Mouse (Mus musculus) limb, embryonic 12.5 days (tissue): ENCODE data around the gene Slc5a5. TPM values are rescaled to one million over a fixed set of nuclear protein-coding genes. Genes with fewer than 3 reads are reported as not detected.

ENCODE experiments used
- ATAC-seq: fragments of 200-750 bp; cut with Nextera tagmentation; 2 replicates; pipeline ENCODE4 v1.8.0; 2017; ENCODE audit warnings: low read depth, moderate TSS enrichment; ENCODE audit not compliant: insufficient number of reproducible peaks, insufficient read depth, low FRiP score, low TSS enrichment
- H3K27ac ChIP-seq: fragments of 300-500 bp; sonication (generic); 2 replicates; pipeline ENCODE4 v1.5.1; 2016; ENCODE audit warnings: mild to moderate bottlenecking, moderate library complexity
- H3K27me3 ChIP-seq: fragments of 300-500 bp; sonication (generic); 2 replicates; pipeline ENCODE4 v1.6.1; 2016; ENCODE audit warnings: mild to moderate bottlenecking, moderate library complexity
- H3K36me3 ChIP-seq: fragments of 300-500 bp; sonication (generic); 2 replicates; pipeline ENCODE4 v1.6.1; 2016; ENCODE audit warnings: mild to moderate bottlenecking, moderate library complexity
- H3K4me1 ChIP-seq: fragments of 300-500 bp; sonication (generic); replicated peaks from 2 replicates; pipeline ENCODE4 v1.6.1; 2016
- H3K4me2 ChIP-seq: fragments of 300-500 bp; sonication (generic); 2 replicates; pipeline ENCODE4 v1.6.1; 2016; ENCODE audit warnings: mild to moderate bottlenecking, moderate library complexity
- H3K4me3 ChIP-seq: fragments of 300-500 bp; sonication (generic); replicated peaks from 2 replicates; pipeline ENCODE4 v1.5.1; 2016; ENCODE audit warnings: mild to moderate bottlenecking
- H3K9ac ChIP-seq: fragments of 300-500 bp; sonication (generic); replicated peaks from 2 replicates; pipeline ENCODE4 v1.6.1; 2016; ENCODE audit warnings: mild to moderate bottlenecking, moderate library complexity
- H3K9me3 ChIP-seq: fragments of 300-500 bp; sonication (generic); 2 replicates; pipeline ENCODE4 v1.6.1; 2016; ENCODE audit warnings: mild to moderate bottlenecking, moderate library complexity
- WGBS: fragments of 180-500 bp; shearing (Covaris S2); methylation state at CpG from one replicate; pipeline ENCODE4 v1.1.7; 2016; 5-methylcytosine and 5-hydroxymethylcytosine counted together
- polyA plus RNA-seq: library from polyadenylated mRNA; unstranded; fragments of >200 nt; fragmentation: Nextera tagmentation; extraction: Ambion mirVana; gene quantifications from 2 replicates; pipeline ENCODE4 v1.2.1, GENCODE M21; 2016

The Slc5a5 gene
- polyA plus RNA-seq, 1 experiment from 2014 or later, result 0.15 TPM

DNA sequence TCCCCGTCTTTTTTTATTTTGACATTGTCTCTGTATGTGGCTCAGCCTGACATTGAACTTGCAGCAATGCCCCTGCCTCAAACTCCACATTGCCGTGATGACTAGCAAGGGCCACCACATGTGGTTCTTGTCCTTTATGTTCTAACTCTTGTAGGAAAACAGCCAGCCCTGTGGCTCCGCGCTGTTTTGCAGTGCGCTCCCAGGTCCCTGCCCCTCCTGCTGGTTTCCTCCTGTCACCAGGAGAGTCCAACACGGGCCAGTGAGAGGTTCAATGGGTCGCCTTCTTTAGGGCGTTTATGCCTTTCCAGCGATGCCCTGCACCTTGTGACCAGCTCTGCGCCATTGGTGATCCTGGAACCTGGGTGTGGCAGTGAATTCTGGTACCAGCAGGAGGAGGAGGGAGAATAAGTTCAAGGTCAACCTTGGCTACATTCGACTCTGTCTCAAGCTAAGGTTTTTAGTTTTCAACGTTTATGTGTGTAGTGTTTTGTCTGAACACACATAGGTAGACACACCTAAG is 26.5 kb downstream of the Slc5a5 start:
- Histone ChIP-seq H3K9me3 (no peaks in the 10 kb centered on the region), H3K27ac (peak overlapping the region; percentile 90), H3K36me3 (peaks cover 10% of the 10 kb centered on the region; the same call in 1 of the 2 replicates), H3K4me1 (peaks cover 57% of the 10 kb centered on the region), H3K27me3 (peaks cover 34% of the 10 kb centered on the region), H3K4me3 (peak overlapping the region; percentile 55), H3K9ac (peak overlapping the region; percentile 45; the same call in 1 of the 2 replicates), H3K4me2 (peak overlapping the region; percentile 96)
- no peak; the same call in 1 of the 2 replicates for ATAC-seq
- WGBS, result 9% methylated on average over 12 of the region's 12 CpGs

DNA sequence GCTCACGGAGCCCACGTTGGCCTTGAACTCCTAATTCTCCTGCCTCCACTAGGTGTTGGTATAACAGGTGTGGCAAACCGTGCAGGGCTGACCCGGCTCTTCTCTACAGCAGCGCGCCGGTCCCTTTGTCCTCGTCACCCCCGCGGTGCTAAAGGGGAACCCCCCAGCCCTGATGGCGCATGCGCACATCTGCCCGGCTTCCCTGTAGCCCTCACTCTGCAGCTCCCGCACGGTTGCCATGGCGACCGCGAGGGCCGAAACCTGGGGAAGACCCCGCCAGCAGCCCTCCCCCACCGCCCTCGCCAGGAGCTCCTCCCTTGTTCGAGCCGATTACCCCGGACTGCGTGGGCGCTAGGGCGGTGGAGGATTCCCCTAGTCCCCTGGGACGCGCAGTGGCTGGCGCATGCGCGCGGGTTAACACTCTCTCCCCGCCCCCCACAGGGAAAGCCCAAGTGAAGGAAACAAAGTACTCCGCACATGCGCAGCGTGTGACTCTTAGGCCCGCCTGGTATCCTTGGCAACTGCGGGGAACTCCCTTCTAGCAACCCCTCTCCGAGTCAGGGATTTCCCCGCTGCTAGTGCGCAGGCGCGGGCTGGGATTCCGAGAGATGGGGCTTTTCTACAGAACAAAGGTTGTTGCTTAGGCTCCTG is 27.1 kb downstream of the Slc5a5 start:
- WGBS, result under 1% methylated on average over 45 of the region's 46 CpGs
- H3K4me1 ChIP-seq, result peaks cover 57% of the 10 kb centered on the region

DNA sequence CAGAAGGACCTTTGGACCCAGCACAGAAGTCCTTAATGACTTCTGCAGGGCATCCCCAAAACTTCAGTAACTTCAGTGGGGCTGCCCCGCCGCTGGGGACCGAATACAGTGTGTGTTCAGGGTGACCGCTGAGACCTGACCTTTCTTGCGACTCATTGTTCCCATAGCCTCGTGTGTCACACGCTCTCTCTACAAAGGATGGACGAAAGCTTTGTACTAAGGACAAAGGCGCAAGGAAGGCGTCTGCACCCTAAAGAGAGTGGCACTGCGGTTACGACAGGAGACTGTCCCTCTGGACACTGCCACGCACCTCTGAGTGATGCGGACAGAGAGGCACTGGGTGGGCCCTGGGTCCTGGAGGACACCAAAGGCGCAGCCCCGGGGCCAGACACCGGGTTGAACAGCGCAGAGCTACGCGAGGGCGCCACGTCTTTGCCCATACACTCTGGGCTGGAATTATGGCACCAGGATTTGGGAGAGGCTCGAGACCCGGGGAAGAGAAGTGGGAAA is 27.8 kb downstream of the Slc5a5 start:
- ATAC-seq, result peak; percentile 11
- Histone ChIP-seq H3K27me3 (peaks cover 34% of the 10 kb centered on the region), H3K27ac (peak overlapping the region; percentile 84), H3K9me3 (no peaks in the 10 kb centered on the region), H3K4me2 (peak overlapping the region; percentile 96), H3K4me3 (peak overlapping the region; percentile 55), H3K4me1 (peaks cover 57% of the 10 kb centered on the region), H3K36me3 (peaks cover 10% of the 10 kb centered on the region; the same call in 1 of the 2 replicates), H3K9ac (peak overlapping the region; percentile 71)
- 3% methylated on average over 24 of the region's 24 CpGs for WGBS

More for the DNA sequence above, 27.1 kb downstream of the Slc5a5 start:
- H3K36me3 ChIP-seq, result peaks cover 10% of the 10 kb centered on the region; the same call in 1 of the 2 replicates
- H3K9me3 ChIP-seq, result no peaks in the 10 kb centered on the region
- peaks cover 34% of the 10 kb centered on the region for H3K27me3 ChIP-seq
- peak overlapping the region; percentile 90 for H3K27ac ChIP-seq
- H3K4me2 ChIP-seq, result peak overlapping the region; percentile 96
- peak; percentile 80 for ATAC-seq
- peak overlapping the region; percentile 55 for H3K4me3 ChIP-seq
- peak overlapping the region; percentile 71 for H3K9ac ChIP-seq

DNA sequence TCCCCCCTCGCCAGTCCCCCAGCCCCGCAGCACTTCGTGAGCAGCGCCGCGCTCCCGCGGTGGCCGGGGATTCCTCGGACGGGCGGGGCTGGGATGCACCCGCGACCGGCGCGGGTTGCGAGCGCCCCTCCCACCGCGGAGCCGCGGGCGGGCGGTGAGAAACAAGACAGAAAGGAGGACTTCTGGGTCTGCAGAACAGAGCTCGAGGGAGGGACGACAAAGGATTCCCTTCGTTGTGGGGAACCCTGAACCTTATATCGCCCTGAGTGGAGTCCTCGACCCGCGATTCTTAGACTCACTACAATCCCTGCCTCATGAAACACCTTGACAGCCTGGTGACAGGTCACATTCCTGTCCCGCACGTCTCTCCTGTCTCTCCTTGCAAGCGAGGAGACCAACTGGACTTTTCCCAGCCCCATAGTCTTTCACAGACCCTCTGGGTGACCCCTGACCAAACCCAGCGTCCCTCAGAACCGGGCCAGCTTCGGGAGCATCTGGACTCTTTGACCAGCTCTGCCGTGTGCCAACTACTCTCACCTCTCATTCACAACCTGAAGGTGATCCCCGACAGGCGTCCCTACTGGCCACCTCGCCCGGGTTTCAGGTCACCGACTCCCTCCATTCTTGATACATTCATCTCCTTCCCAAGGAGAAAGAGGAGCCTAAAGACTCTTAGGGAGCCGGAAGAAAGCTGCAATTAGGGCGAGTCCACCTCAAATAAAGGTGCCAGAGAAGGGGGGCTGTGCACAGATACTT is 28.4 kb downstream of the Slc5a5 start:
- peaks cover 10% of the 10 kb centered on the region; the same call in 1 of the 2 replicates for H3K36me3 ChIP-seq
- ATAC-seq, result no peak
- H3K9ac ChIP-seq, result peak overlapping the region; percentile 71
- H3K4me3 ChIP-seq, result peak overlapping the region; percentile 55
- H3K27me3 ChIP-seq, result peaks cover 34% of the 10 kb centered on the region
- peak overlapping the region; percentile 96 for H3K4me2 ChIP-seq
- peak overlapping the region; percentile 84 for H3K27ac ChIP-seq
- WGBS, result 1% methylated on average over 46 of the region's 46 CpGs
- H3K9me3 ChIP-seq, result no peaks in the 10 kb centered on the region
- H3K4me1 ChIP-seq, result peaks cover 54% of the 10 kb centered on the region

DNA sequence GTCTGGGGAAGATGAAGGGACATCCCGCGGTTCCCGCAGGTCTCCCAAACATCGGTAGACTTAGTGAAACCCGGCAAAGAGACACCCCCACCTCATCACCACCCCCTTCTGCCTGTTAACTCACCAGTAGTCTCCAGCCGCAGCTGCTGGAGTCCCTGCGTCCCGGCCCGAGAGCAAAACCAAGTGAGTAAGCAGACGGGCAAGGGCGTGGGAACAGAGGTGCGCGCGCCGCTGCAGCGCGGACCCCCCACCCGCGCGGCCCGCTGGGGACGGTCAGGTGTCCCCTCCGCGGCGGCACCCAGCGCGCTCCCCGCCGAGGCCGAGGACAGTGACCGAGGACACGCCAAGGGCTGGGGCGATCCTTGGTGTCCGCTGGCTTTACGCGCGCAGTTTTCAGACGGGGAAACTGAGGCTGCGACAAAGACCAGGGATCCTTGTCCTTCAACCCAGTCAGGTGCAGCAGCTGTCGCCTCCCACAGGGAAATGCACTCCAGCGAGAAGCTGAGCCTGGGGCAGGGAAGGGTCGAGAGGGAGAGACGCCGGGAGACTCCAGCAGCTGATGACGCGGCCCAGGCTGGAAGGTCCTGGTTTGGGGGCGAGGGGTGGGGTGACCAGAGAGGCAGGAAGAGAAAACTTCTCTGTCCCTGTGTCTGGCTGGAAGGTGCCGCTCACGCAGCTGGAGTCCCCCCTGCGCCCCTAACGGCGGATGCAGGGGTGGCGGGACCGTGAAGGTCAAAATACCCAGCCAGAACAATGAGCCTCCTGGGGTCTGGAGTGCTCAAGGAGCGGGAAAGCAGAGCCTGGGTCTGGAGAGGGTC is 29.5 kb downstream of the Slc5a5 start, which contains the start of gene Kcnn1:
Gene Kcnn1 (minus strand): TSS at position 435 of the 818 bp plus-strand sequence.
- H3K27me3 ChIP-seq, result peaks cover 34% of the 10 kb centered on the region
- H3K4me3 ChIP-seq, result peak within 1 kb of the TSS; percentile 55
- H3K4me1 ChIP-seq, result peaks cover 54% of the 10 kb centered on the region
- peak within 1 kb of the TSS; percentile 96 for H3K4me2 ChIP-seq
- under 1% methylated on average over 53 of the region's 55 CpGs for WGBS
- peak within 1 kb of the TSS; percentile 71 for H3K9ac ChIP-seq
- H3K27ac ChIP-seq, result peak within 1 kb of the TSS; percentile 84; the same call in 1 of the 2 replicates
- H3K36me3 ChIP-seq, result peaks cover 6% of the 10 kb centered on the region; the same call in 1 of the 2 replicates
- no peak for ATAC-seq
- H3K9me3 ChIP-seq, result no peaks in the 10 kb centered on the region

DNA sequence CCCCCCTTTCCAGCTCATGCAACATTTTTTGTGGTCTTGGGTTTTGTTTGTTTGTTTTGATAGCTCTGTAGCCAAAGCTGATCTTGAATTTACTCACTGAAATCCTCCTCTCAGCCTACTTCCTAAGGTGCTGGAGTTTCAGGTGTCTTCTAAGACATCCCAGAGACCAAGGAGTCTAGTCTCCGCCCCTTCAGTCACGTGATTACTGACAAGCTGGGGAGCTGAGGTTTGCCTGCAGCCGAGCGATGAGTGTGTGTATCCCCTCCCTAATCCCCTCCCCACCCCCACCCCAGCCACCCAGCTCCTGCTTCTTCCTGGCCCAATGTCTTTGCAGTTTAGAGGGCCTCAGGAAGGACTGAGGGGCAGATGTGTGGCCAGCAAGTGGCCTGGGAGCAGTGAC is 35.0 kb downstream of the Slc5a5 start:
- 11% methylated on average over 4 of the region's 4 CpGs for WGBS
- Histone ChIP-seq H3K4me2 (peak overlapping the region; percentile 88; the same call in 1 of the 2 replicates), H3K27ac (0 out of 2 replicates have a peak overlapping the region, but pooled peaks have one; percentile 25), H3K27me3 (peaks cover 14% of the 10 kb centered on the region), H3K4me1 (peaks cover 38% of the 10 kb centered on the region), H3K4me3 (0 out of 2 replicates have a peak overlapping the region, but pooled peaks have one; percentile 2), H3K9me3 (no peaks in the 10 kb centered on the region), H3K36me3 (peaks cover 2% of the 10 kb centered on the region; the same call in 1 of the 2 replicates), H3K9ac (0 out of 2 replicates have a peak overlapping the region, but pooled peaks have one; percentile 27)
- ATAC-seq, result no peak

DNA sequence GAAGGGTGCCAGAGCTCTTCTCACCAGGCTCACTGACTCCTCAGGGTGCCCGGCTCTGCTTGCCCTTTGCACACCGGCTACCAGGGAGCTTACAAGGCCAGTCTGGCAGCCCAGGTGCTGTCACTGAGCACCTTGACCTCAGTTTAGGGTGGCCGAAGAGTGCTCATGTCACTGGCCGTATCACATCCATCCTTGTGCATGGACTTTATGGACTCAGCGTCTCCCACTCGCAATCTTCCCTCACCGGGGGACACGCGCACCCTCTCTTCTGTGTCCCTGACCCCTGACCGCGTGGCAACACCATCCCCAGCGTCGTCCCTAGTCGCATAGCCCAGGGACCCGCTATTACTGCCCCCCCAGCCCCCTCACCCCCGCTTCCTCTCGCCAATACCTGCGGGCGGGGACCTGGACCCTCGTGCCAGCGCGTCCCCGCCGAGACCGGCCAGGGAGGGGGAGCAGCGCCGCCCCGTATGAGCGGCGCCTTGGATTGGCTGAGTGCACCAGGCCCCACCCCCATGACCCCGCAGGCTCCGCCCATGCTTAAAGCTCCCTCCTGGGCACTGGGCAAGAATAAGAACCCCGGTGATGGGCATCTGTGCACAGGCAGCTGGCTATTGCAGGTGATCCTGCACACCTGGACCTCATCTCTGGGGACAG is 35.9 kb downstream of the Slc5a5 start:
- H3K9ac ChIP-seq, result peak overlapping the region; percentile 60
- ATAC-seq, result peak; percentile 66; the same call in 1 of the 2 replicates
- H3K4me1 ChIP-seq, result peaks cover 41% of the 10 kb centered on the region
- WGBS, result 7% methylated on average over 33 of the region's 33 CpGs
- H3K27ac ChIP-seq, result no peak overlapping the region
- no peaks in the 10 kb centered on the region for H3K9me3 ChIP-seq
- H3K27me3 ChIP-seq, result peaks cover 6% of the 10 kb centered on the region
- peak overlapping the region; percentile 53 for H3K4me3 ChIP-seq
- H3K4me2 ChIP-seq, result peak overlapping the region; percentile 88
- peaks cover 5% of the 10 kb centered on the region; the same call in 1 of the 2 replicates for H3K36me3 ChIP-seq

DNA sequence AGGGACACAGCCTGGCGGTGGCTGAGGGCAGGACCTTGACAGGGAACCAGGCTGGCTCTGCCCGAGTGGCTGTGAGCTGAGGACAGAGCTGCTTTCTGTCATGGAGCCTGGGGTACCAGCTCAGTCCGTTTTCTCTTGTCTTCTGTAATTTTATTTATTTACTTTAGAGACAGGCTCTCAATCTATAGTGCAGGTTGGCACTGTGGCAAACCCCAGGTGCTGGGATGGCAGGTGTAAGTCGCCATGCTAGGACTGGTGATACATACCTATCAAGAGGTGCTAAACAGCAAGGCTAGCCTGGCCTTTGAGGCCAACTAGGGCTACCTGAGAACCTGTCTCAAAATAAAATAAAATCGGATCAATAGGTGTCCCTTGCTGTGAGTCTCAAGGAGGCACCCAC is 36.5 kb downstream of the Slc5a5 start:
- 67% methylated on average over 5 of the region's 5 CpGs for WGBS
- ATAC-seq, result no peak
- Histone ChIP-seq H3K27ac (no peak overlapping the region), H3K27me3 (no peaks in the 10 kb centered on the region; the same call in 1 of the 2 replicates), H3K4me1 (peaks cover 45% of the 10 kb centered on the region), H3K36me3 (peaks cover 5% of the 10 kb centered on the region; the same call in 1 of the 2 replicates), H3K4me3 (peak overlapping the region; percentile 53; the same call in 1 of the 2 replicates), H3K4me2 (peak overlapping the region; percentile 88; the same call in 1 of the 2 replicates), H3K9ac (no peak overlapping the region), H3K9me3 (no peaks in the 10 kb centered on the region)

DNA sequence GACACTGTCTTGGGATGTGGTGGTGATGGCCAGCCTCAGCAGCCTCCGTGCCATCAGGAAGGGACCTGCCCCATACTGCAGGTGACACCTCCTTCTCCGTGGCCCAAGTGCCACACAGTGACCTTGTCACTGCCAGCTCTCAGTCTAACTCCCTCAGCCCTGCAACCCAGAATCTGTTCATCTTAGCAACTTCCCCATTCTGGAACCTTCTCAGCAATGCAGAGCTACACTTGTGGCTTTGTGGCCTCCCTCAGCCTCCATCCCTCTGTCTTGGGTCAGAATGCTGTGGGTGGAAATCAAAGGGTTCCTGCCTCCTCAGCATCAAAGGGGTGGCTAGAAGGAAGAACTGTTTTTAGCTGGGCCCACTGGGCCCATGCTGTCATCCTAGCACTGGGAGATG is 38.7 kb downstream of the Slc5a5 start:
- no peak overlapping the region for H3K9ac ChIP-seq
- no peak overlapping the region for H3K4me3 ChIP-seq
- no peak overlapping the region for H3K4me2 ChIP-seq
- peaks cover 42% of the 10 kb centered on the region for H3K4me1 ChIP-seq
- 80% methylated on average over 2 of the region's 2 CpGs for WGBS
- no peak overlapping the region for H3K27ac ChIP-seq
- H3K9me3 ChIP-seq, result no peaks in the 10 kb centered on the region
- peaks cover 5% of the 10 kb centered on the region; the same call in 1 of the 2 replicates for H3K36me3 ChIP-seq
- peaks cover under 1% of the 10 kb centered on the region; the same call in 1 of the 2 replicates for H3K27me3 ChIP-seq
- no peak for ATAC-seq
